Mouse (Mus musculus) brown adipose tissue, adult 24 weeks (tissue): ENCODE results near the gene Ly6c1. TPM values are rescaled to one million over a fixed set of nuclear protein-coding genes. Genes with fewer than 3 reads are reported as not detected.
"Not testable (repeated sequence)": the region's sequence is repeated elsewhere in the genome, so short reads cannot be mapped to it uniquely, and the experiment has no call there.

Experiments used
- H3K27ac ChIP-seq: fragments of 200-500 bp; replicated peaks from 2 replicates; pipeline ENCODE4 v1.5.1; 2012; ENCODE audit warnings: low read depth, mild to moderate bottlenecking, low read length
- H3K4me1 ChIP-seq: fragments of 200-500 bp; 2 replicates; pipeline ENCODE4 v1.6.1; 2012; ENCODE audit warnings: low read length, mixed read lengths; ENCODE audit not compliant: control insufficient read depth, insufficient read depth, insufficient read length
- H3K4me3 ChIP-seq: fragments of 200-500 bp; 2 replicates; pipeline ENCODE4 v1.5.1; 2012; ENCODE audit warnings: low read depth, mild to moderate bottlenecking, low read length, moderate library complexity; ENCODE audit not compliant: insufficient read depth
- polyA plus RNA-seq: library from polyadenylated mRNA; stranded (reverse); fragments of >200 nt; gene quantifications from 2 replicates; pipeline ENCODE4 v1.2.4, GENCODE M21; 2012; ENCODE audit not compliant: missing spikeins, insufficient read depth, insufficient read length

Ly6c1 gene
- polyA plus RNA-seq, 1 experiment = 148 TPM

DNA sequence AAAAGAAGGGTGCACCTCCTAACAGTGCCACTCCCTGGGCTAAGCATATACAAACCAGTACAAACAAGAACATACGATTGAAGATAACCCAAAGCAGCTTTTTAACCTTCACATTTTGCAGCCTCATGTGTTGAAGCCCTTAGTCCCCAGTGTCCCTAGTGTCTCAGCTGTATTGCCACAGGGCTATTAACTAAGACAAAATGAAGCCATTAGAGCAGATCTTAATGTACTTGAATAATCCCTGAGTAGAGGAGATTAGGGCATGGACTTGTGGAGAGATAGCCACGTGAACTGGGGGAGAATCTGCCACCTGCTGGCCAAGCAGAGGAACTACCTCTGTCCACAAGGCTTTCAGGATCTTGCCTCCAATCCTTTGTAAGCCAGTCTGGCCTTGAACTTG lies 29.2 kb downstream of the Ly6c1 start:
- not testable (repeated sequence) for H3K4me3 ChIP-seq, H3K27ac ChIP-seq, H3K4me1 ChIP-seq

Other genes starting within 250 kb of the Ly6c1 start
- gene Gml2, start 229.8 kb downstream of the Ly6c1 start, polyA plus RNA-seq = not detected in 2 replicates
- gene 2010109I03Rik, start 151.8 kb downstream of the Ly6c1 start, polyA plus RNA-seq = not detected in 2 replicates
- not detected in 2 replicates for gene Ly6i, start 65.4 kb downstream of the Ly6c1 start, polyA plus RNA-seq
- 160 and 165 TPM in 2 replicates for gene Ly6a, start 50.8 kb downstream of the Ly6c1 start, polyA plus RNA-seq
- 2.5 and 3.0 TPM in 2 replicates for gene Ly6c2, start 63.1 kb upstream of the Ly6c1 start, polyA plus RNA-seq
- not detected in 2 replicates for gene Ly6g, start 106.4 kb upstream of the Ly6c1 start, polyA plus RNA-seq
- not detected in 2 replicates for gene BC025446, start 167.5 kb upstream of the Ly6c1 start, polyA plus RNA-seq
- gene Ly6f, start 219.6 kb upstream of the Ly6c1 start, polyA plus RNA-seq = not detected in 2 replicates